Mouse (Mus musculus): ENCODE measurements around the gene Car5a. TPM values are rescaled to one million over a fixed set of nuclear protein-coding genes. Genes with fewer than 3 reads are reported as not detected.

The Car5a gene
- polyA plus RNA-seq, 1 experiment from 2014 or later = not detected

DNA sequence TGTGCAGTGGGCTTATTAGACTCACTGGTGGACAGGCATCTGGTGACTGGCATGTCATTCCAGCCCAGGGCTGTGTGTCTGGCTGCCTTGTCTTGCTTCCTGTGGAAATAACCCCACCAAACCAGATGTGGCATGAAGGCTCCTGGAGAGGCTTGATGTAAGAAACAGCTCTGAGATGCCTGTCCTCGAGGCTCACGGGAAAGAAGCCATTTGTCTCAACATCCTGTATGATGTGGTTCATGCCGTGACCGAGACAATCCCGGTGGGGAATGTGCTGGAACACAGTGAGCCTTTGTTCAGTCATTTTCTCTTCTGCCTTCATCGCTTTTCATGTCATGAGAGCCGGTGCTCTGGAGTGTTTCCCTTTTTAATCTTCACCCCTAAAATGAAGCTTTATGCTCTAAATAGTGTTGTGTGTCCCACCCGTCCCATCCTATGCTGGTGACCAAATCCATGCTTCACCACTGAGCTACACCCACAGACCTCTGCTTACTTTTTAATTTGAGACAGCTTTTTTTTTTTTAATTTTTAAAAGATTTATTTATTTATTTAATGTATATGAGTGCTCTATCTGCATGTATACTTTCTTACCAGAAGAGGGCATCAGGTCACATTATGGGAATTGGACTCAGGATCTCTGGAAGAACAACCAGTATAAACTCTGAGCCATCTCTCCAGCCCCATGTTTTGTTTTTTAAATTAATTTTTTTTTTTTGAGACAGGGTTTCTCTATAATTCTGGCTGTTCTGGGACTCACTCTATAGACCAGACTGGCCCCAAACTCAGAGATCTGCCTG lies 20.2 kb upstream of the Car5a start:
- Histone ChIP-seq H3K27me3 (replicated peaks; ENCODE audit: control insufficient read depth, insufficient read depth, low read length) (no peaks in the 10 kb centered on the region), H3K36me3 (ENCODE audit: control insufficient read depth, insufficient read depth, low read length) (no peaks in the 10 kb centered on the region), H3K9me3 (ENCODE audit: control insufficient read depth, low read length) (no peaks in the 10 kb centered on the region), H3K9ac (ENCODE audit: low read length) (no peak overlapping the region), H3K4me3 (ENCODE audit: low read depth, low read length) (no peak overlapping the region), H3K4me2 (ENCODE audit: low read length) (no peak overlapping the region), H3K4me1 (replicated peaks; ENCODE audit: control insufficient read depth, insufficient read depth, low read length) (peaks cover 28% of the 10 kb centered on the region), H3K27ac (ENCODE audit: low read depth) (no peak overlapping the region)
- DNase-seq (ENCODE audit: low spot score) (no peak), ATAC-seq (replicated peaks; ENCODE audit: low FRiP score, low TSS enrichment, low read depth) (no peak)
- WGBS = 78% methylated on average over 8 of the region's 8 CpGs

DNA sequence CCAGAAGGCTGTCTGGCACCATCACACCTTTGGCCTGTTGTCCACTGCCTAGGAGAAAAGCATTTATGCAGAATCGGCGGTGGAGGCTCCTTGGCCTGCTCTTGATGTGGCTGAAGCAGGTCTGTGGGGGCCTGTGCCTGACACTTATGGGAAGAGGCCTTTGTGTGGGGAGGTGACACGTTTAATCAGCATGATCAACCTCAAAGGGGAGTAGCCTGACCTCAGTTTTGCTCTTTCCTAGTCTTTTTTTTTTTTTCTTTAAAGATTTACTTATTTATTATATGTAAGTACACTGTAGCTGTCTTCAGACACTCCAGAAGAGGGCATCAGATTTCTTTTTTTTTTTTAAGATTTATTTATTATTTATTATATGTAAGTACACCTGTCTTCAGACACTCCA lies 18.2 kb upstream of the Car5a start:
- WGBS = 86% methylated on average over 3 of the region's 3 CpGs
- Histone ChIP-seq H3K27ac (ENCODE audit: low read depth) (no peak overlapping the region), H3K27me3 (replicated peaks; ENCODE audit: control insufficient read depth, insufficient read depth, low read length) (no peaks in the 10 kb centered on the region), H3K4me3 (ENCODE audit: low read depth, low read length) (no peak overlapping the region), H3K9me3 (ENCODE audit: control insufficient read depth, low read length) (no peaks in the 10 kb centered on the region), H3K36me3 (ENCODE audit: control insufficient read depth, insufficient read depth, low read length) (no peaks in the 10 kb centered on the region), H3K9ac (ENCODE audit: low read length) (no peak overlapping the region), H3K4me2 (ENCODE audit: low read length) (no peak overlapping the region), H3K4me1 (replicated peaks; ENCODE audit: control insufficient read depth, insufficient read depth, low read length) (peaks cover 22% of the 10 kb centered on the region)
- ATAC-seq (replicated peaks; ENCODE audit: low FRiP score, low TSS enrichment, low read depth) = no peak
- no peak for DNase-seq (ENCODE audit: low spot score)

DNA sequence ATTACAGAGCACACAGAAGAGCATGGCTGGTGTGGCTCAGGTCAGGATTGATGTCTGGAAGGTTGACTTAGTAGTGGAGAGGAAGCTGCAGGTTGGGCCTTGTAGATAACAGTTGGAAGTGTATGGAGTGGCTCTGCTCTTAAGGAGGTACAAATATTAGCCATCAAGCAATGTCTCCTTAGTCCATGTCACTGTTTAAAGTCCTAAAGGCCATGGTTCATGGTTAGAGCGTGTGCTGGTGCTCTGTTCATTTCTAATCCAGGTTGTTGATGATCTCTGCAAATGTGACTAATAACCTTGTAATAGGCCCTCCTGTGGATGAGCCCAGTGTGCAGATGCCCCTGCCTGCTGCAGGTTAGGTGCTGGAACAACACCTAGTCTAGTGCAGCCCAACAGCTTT lies 13.7 kb upstream of the Car5a start:
- no peak for ATAC-seq (replicated peaks; ENCODE audit: low FRiP score, low TSS enrichment, low read depth)
- no peaks in the 10 kb centered on the region for H3K9me3 ChIP-seq (ENCODE audit: control insufficient read depth, low read length)
- H3K4me2 ChIP-seq (ENCODE audit: low read length) = no peak overlapping the region
- H3K27me3 ChIP-seq (replicated peaks; ENCODE audit: control insufficient read depth, insufficient read depth, low read length) = no peaks in the 10 kb centered on the region
- no peak overlapping the region for H3K27ac ChIP-seq (ENCODE audit: low read depth)
- no peak overlapping the region for H3K4me3 ChIP-seq (ENCODE audit: low read depth, low read length)
- H3K4me1 ChIP-seq (replicated peaks; ENCODE audit: control insufficient read depth, insufficient read depth, low read length) = peaks cover 6% of the 10 kb centered on the region; the same call in 1 of the 2 replicates
- no peak overlapping the region for H3K9ac ChIP-seq (ENCODE audit: low read length)
- WGBS = 94% methylated on average over 1 of the region's 1 CpGs
- H3K36me3 ChIP-seq (ENCODE audit: control insufficient read depth, insufficient read depth, low read length) = peaks cover 29% of the 10 kb centered on the region
- no peak for DNase-seq (ENCODE audit: low spot score)

- ATAC-seq (replicated peaks; ENCODE audit: low FRiP score, low TSS enrichment, low read depth) (no peak), DNase-seq (ENCODE audit: low spot score) (no peak)
- Histone ChIP-seq H3K9ac (ENCODE audit: low read length) (no peak overlapping the region), H3K27ac (ENCODE audit: low read depth) (no peak overlapping the region), H3K4me1 (replicated peaks; ENCODE audit: control insufficient read depth, insufficient read depth, low read length) (peaks cover 17% of the 10 kb centered on the region), H3K9me3 (ENCODE audit: control insufficient read depth, low read length) (no peaks in the 10 kb centered on the region), H3K4me3 (ENCODE audit: low read depth, low read length) (no peak overlapping the region), H3K36me3 (ENCODE audit: control insufficient read depth, insufficient read depth, low read length) (peaks cover 39% of the 10 kb centered on the region), H3K4me2 (ENCODE audit: low read length) (no peak overlapping the region), H3K27me3 (replicated peaks; ENCODE audit: control insufficient read depth, insufficient read depth, low read length) (no peaks in the 10 kb centered on the region)
- WGBS = 65% methylated on average over 1 of the region's 1 CpGs
These were observed 11.3 kb upstream of the Car5a start for GRCm38 (mm10) chr8:121955825-121956500.

DNA sequence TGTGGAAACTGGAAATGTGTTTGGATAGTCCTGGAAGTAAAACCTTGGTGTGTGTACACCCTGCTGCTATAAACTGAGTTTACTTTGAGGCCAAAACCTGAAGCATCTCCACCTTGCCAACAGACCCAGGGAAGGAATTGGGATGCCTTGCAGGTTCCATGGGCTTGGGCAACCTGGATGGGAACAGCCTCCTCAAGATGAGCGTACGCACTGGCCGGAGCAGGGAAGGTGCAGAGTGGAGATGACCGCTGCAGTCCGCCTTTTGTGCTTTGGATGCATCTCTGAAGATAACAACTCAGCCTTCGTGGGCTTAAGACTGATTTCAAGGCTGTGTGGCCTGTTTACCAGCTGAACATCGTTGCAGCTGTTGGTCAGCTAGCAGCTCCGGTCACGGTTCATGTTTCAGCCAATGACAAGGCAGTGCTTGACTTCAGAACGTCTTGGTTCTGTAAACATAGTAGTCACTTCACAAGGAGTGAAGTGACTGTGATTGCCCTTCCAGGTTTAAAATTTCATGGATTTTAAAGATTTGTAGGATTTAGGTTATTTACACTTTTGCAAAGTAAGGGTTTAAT lies 10.4 kb upstream of the Car5a start:
- H3K27ac ChIP-seq (ENCODE audit: low read depth) = no peak overlapping the region
- H3K4me2 ChIP-seq (ENCODE audit: low read length) = no peak overlapping the region
- no peak for ATAC-seq (replicated peaks; ENCODE audit: low FRiP score, low TSS enrichment, low read depth)
- no peak overlapping the region for H3K9ac ChIP-seq (ENCODE audit: low read length)
- WGBS = 62% methylated on average over 10 of the region's 10 CpGs
- peaks cover 17% of the 10 kb centered on the region for H3K4me1 ChIP-seq (replicated peaks; ENCODE audit: control insufficient read depth, insufficient read depth, low read length)
- no peak overlapping the region for H3K4me3 ChIP-seq (ENCODE audit: low read depth, low read length)
- no peaks in the 10 kb centered on the region for H3K27me3 ChIP-seq (replicated peaks; ENCODE audit: control insufficient read depth, insufficient read depth, low read length)
- peaks cover 39% of the 10 kb centered on the region for H3K36me3 ChIP-seq (ENCODE audit: control insufficient read depth, insufficient read depth, low read length)
- H3K9me3 ChIP-seq (ENCODE audit: control insufficient read depth, low read length) = no peaks in the 10 kb centered on the region
- DNase-seq (ENCODE audit: low spot score) = no peak

GRCm38 (mm10) chr8:121953821-121954545 lies 9.3 kb upstream of the Car5a start:
- no peak overlapping the region for H3K9ac ChIP-seq (ENCODE audit: low read length)
- H3K4me2 ChIP-seq (ENCODE audit: low read length) = no peak overlapping the region
- H3K27ac ChIP-seq (ENCODE audit: low read depth) = no peak overlapping the region
- H3K4me1 ChIP-seq (replicated peaks; ENCODE audit: control insufficient read depth, insufficient read depth, low read length) = peaks cover 17% of the 10 kb centered on the region
- ATAC-seq (replicated peaks; ENCODE audit: low FRiP score, low TSS enrichment, low read depth) = no peak
- 61% methylated on average over 3 of the region's 3 CpGs for WGBS
- H3K9me3 ChIP-seq (ENCODE audit: control insufficient read depth, low read length) = no peaks in the 10 kb centered on the region
- peaks cover 39% of the 10 kb centered on the region for H3K36me3 ChIP-seq (ENCODE audit: control insufficient read depth, insufficient read depth, low read length)
- no peaks in the 10 kb centered on the region for H3K27me3 ChIP-seq (replicated peaks; ENCODE audit: control insufficient read depth, insufficient read depth, low read length)
- no peak overlapping the region for H3K4me3 ChIP-seq (ENCODE audit: low read depth, low read length)
- DNase-seq (ENCODE audit: low spot score) = no peak

GRCm38 (mm10) chr8:121952800-121953199 lies 8.1 kb upstream of the Car5a start:
- peaks cover 39% of the 10 kb centered on the region for H3K36me3 ChIP-seq (ENCODE audit: control insufficient read depth, insufficient read depth, low read length)
- DNase-seq (ENCODE audit: low spot score) = no peak
- H3K27me3 ChIP-seq (replicated peaks; ENCODE audit: control insufficient read depth, insufficient read depth, low read length) = no peaks in the 10 kb centered on the region
- H3K27ac ChIP-seq (ENCODE audit: low read depth) = no peak overlapping the region
- H3K4me2 ChIP-seq (ENCODE audit: low read length) = no peak overlapping the region; the same call in 1 of the 2 replicates
- peaks cover 27% of the 10 kb centered on the region for H3K4me1 ChIP-seq (replicated peaks; ENCODE audit: control insufficient read depth, insufficient read depth, low read length)
- no peak overlapping the region for H3K4me3 ChIP-seq (ENCODE audit: low read depth, low read length)
- H3K9ac ChIP-seq (ENCODE audit: low read length) = no peak overlapping the region
- no peaks in the 10 kb centered on the region for H3K9me3 ChIP-seq (ENCODE audit: control insufficient read depth, low read length)
- 94% methylated on average over 7 of the region's 7 CpGs for WGBS
- no peak for ATAC-seq (replicated peaks; ENCODE audit: low FRiP score, low TSS enrichment, low read depth)

- Histone ChIP-seq H3K9me3 (ENCODE audit: control insufficient read depth, low read length) (no peaks in the 10 kb centered on the region), H3K9ac (ENCODE audit: low read length) (peak overlapping the region; percentile 88; the same call in 1 of the 2 replicates), H3K4me3 (ENCODE audit: low read depth, low read length) (peak overlapping the region; percentile 11), H3K27me3 (replicated peaks; ENCODE audit: control insufficient read depth, insufficient read depth, low read length) (no peaks in the 10 kb centered on the region), H3K4me2 (ENCODE audit: low read length) (peak overlapping the region; percentile 88), H3K4me1 (replicated peaks; ENCODE audit: control insufficient read depth, insufficient read depth, low read length) (peaks cover 31% of the 10 kb centered on the region), H3K27ac (ENCODE audit: low read depth) (no peak overlapping the region), H3K36me3 (ENCODE audit: control insufficient read depth, insufficient read depth, low read length) (peaks cover 39% of the 10 kb centered on the region)
- no peak for DNase-seq (ENCODE audit: low spot score)
- ATAC-seq (replicated peaks; ENCODE audit: low FRiP score, low TSS enrichment, low read depth) = no peak
These were observed 7.4 kb upstream of the Car5a start for GRCm38 (mm10) chr8:121952122-121952521.
